Mouse (Mus musculus) E14TG2a.4 (cell line): ENCODE results near the gene Eprs.

Experiments used
- CTCF ChIP-seq: conservative IDR thresholded peaks from 2 replicates; pipeline ENCODE4 v1.5.1; 2014; ENCODE audit warnings: low read length
- POU5F1 ChIP-seq: IDR thresholded peaks from 2 replicates; pipeline ENCODE4 v1.6.1; 2014; ENCODE audit warnings: low read length, borderline replicate concordance

- TF ChIP-seq CTCF (no peak), POU5F1 (no peak)
Observed at GRCm38 (mm10) chr1:185342441-185342840, 20.4 kb upstream of the Eprs start.
